9 mouse cellular contexts compared by ENCODE assay signal in genomic region chr7:6170871-6171270, GRCm38 (mm10). TPM values are rescaled to one million over a fixed set of nuclear protein-coding genes. Genes with fewer than 3 reads are reported as not detected.
DNase-seq lines count a peak whose midpoint lies in the region; ATAC-seq and TF ChIP-seq lines count a peak whose summit lies in the region.
"Had no signal": no experiment of that assay in that cellular context is flagged by ENCODE, and none has a peak within 500 bp of the region (broad histone marks: within the 10 kb centered on the region; RNA-seq: fewer than 3 reads in every experiment).

No protein-coding gene starts in this region.

- TF ChIP-seq CTCF in liver, adult 2 months (IDR thresholded peaks at IDR 0.05; ENCODE audit: low read depth, low read length), result no peak
- TF ChIP-seq CTCF in intestine, postnatal 0 days (IDR thresholded peaks at IDR 0.05; ENCODE audit: low read depth), result no peak

- H3K27ac ChIP-seq in liver, adult 2 months (replicated peaks; ENCODE audit: insufficient read depth, low read depth, low read length), result peak overlapping the region; percentile 83; the same call in 1 of the 2 replicates
- peak overlapping the region; percentile 86; the same call in 1 of the 2 replicates for H3K27ac ChIP-seq in embryonic facial prominence, embryonic 14.5 days (replicated peaks; ENCODE audit: low read depth, low read length)
- H3K27ac ChIP-seq in intestine, postnatal 0 days (ENCODE audit: low read depth, low read length), result peak overlapping the region; percentile 52; the same call in 1 of the 2 replicates
- peak overlapping the region; percentile 84; the same call in 1 of the 2 replicates for H3K27ac ChIP-seq in neural tube, embryonic 14.5 days (ENCODE audit: low read depth, low read length)

- no peaks in the 10 kb centered on the region for H3K27me3 ChIP-seq in liver, adult 2 months (ENCODE audit: control insufficient read depth, insufficient read depth, low read length)
- no peaks in the 10 kb centered on the region for H3K27me3 ChIP-seq in embryonic facial prominence, embryonic 14.5 days (replicated peaks; ENCODE audit: control insufficient read depth, insufficient read depth, low read length)
- H3K27me3 ChIP-seq in intestine, postnatal 0 days (replicated peaks; ENCODE audit: control insufficient read depth, insufficient read depth, low read length), result no peaks in the 10 kb centered on the region
- H3K27me3 ChIP-seq in neural tube, embryonic 14.5 days (ENCODE audit: control insufficient read depth, insufficient read depth, low read length), result no peaks in the 10 kb centered on the region

- H3K4me1 ChIP-seq in liver, adult 2 months (ENCODE audit: control insufficient read depth, insufficient read depth, low read length), result peaks cover 24% of the 10 kb centered on the region
- peaks cover 9% of the 10 kb centered on the region; the same call in 1 of the 2 replicates for H3K4me1 ChIP-seq in embryonic facial prominence, embryonic 14.5 days (ENCODE audit: control insufficient read depth, insufficient read depth, low read length)
- H3K4me1 ChIP-seq in intestine, postnatal 0 days (replicated peaks; ENCODE audit: control insufficient read depth, insufficient read depth, low read length), result no peaks in the 10 kb centered on the region
- H3K4me1 ChIP-seq in neural tube, embryonic 14.5 days (ENCODE audit: control insufficient read depth, insufficient read depth, low read length), result peaks cover 6% of the 10 kb centered on the region; the same call in 1 of the 2 replicates

- H3K9me3 ChIP-seq in embryonic facial prominence, embryonic 14.5 days (ENCODE audit: control insufficient read depth, low read length), result no peaks in the 10 kb centered on the region
- no peaks in the 10 kb centered on the region for H3K9me3 ChIP-seq in intestine, postnatal 0 days (ENCODE audit: control insufficient read depth)
- H3K9me3 ChIP-seq in neural tube, embryonic 14.5 days (ENCODE audit: control insufficient read depth, low read length), result no peaks in the 10 kb centered on the region

- H3K79me2 ChIP-seq in liver, adult 2 months (ENCODE audit: control insufficient read depth, insufficient read depth, low read length), result no peaks in the 10 kb centered on the region

- DNase-seq in liver, adult 2 months (ENCODE audit: extremely low read depth, low read depth, low spot score), result no peak
- no peak for DNase-seq in liver
- no peak for DNase-seq in embryonic facial prominence, embryonic 14.5 days (ENCODE audit: low spot score)
- DNase-seq in thymus, postnatal 36 days, result no peak
- DNase-seq in gastrocnemius, postnatal 25 days, result no peak
- DNase-seq in ovary, postnatal 14 days (ENCODE audit: low spot score), result no peak

- 52% methylated on average over 6 of the region's 6 CpGs for WGBS in liver, adult 2 months
- 47% methylated on average over 6 of the region's 6 CpGs for WGBS in embryonic facial prominence, embryonic 14.5 days
- 46% methylated on average over 6 of the region's 6 CpGs for WGBS in intestine, postnatal 0 days
- WGBS in neural tube, embryonic 14.5 days, result 52% methylated on average over 6 of the region's 6 CpGs

- H3K9ac ChIP-seq in liver, adult 2 months (ENCODE audit: low read depth, low read length), result no peak overlapping the region
- peak overlapping the region; percentile 58; the same call in 1 of the 2 replicates for H3K9ac ChIP-seq in embryonic facial prominence, embryonic 14.5 days (ENCODE audit: low read depth, low read length)
- H3K9ac ChIP-seq in intestine, postnatal 0 days (ENCODE audit: low read depth, low read length), result no peak overlapping the region
- H3K9ac ChIP-seq in neural tube, embryonic 14.5 days (replicated peaks; ENCODE audit: low read depth, low read length), result peak overlapping the region; percentile 17; the same call in 1 of the 2 replicates

- H3K4me3 ChIP-seq in liver, adult 2 months (ENCODE audit: insufficient read depth, low read depth, low read length), result no peak overlapping the region
- H3K4me3 ChIP-seq in embryonic facial prominence, embryonic 14.5 days (ENCODE audit: low read depth, low read length), result peak overlapping the region; percentile 51; the same call in 1 of the 2 replicates
- 0 out of 2 replicates have a peak overlapping the region, but pooled peaks have one; percentile 61 for H3K4me3 ChIP-seq in intestine, postnatal 0 days (ENCODE audit: low read depth, low read length)
- peak overlapping the region; percentile 61; the same call in 1 of the 2 replicates for H3K4me3 ChIP-seq in neural tube, embryonic 14.5 days (ENCODE audit: low read depth, low read length)

- peaks cover 3% of the 10 kb centered on the region; the same call in 1 of the 2 replicates for H3K36me3 ChIP-seq in liver, adult 2 months (ENCODE audit: control insufficient read depth, insufficient read depth, low read length)
- peaks cover 9% of the 10 kb centered on the region; the same call in 1 of the 2 replicates for H3K36me3 ChIP-seq in embryonic facial prominence, embryonic 14.5 days (ENCODE audit: control insufficient read depth, insufficient read depth, low read length)
- no peaks in the 10 kb centered on the region for H3K36me3 ChIP-seq in intestine, postnatal 0 days (ENCODE audit: control insufficient read depth, insufficient read depth)
- no peaks in the 10 kb centered on the region for H3K36me3 ChIP-seq in neural tube, embryonic 14.5 days (ENCODE audit: control insufficient read depth, insufficient read depth, low read length)

- TF ChIP-seq POLR2A in liver, adult 2 months (IDR thresholded peaks at IDR 0.05; ENCODE audit: extremely low read depth, insufficient read depth, low read length), result no peak

- H3K4me2 ChIP-seq in embryonic facial prominence, embryonic 14.5 days (ENCODE audit: low read depth, low read length), result peak overlapping the region; percentile 89
- peak overlapping the region; percentile 84 for H3K4me2 ChIP-seq in intestine, postnatal 0 days (replicated peaks; ENCODE audit: low read depth)
- H3K4me2 ChIP-seq in neural tube, embryonic 14.5 days (ENCODE audit: low read depth, low read length), result peak overlapping the region; percentile 82

- ATAC-seq in embryonic facial prominence, embryonic 14.5 days (ENCODE audit: low read depth), result no peak
- no peak for ATAC-seq in intestine, postnatal 0 days
- no peak for ATAC-seq in neural tube, embryonic 14.5 days (ENCODE audit: low read depth)

RNA-seq across cellular contexts. Expression of gene Zfp444, which starts 1.2 kb away (rescaled TPM):
- total RNA-seq in liver, adult 2 months (2014; rRNA removed), result 11.0 and 17.5 TPM in 2 replicates
- polyA plus RNA-seq in liver, adult 2 months (2012; rRNA removed), result 23.9 and 29.7 TPM in 2 replicates
- 40.7 and 49.6 TPM in 2 replicates for polyA plus RNA-seq in embryonic facial prominence, embryonic 14.5 days (2014; fragmentation: Nextera tagmentation; extraction: Ambion mirVana)
- polyA plus RNA-seq in intestine, postnatal 0 days (2015; fragmentation: Nextera tagmentation; extraction: Ambion mirVana), result 18.5 and 18.7 TPM in 2 replicates
- 78.5 and 79.4 TPM in 2 replicates for polyA plus RNA-seq in neural tube, embryonic 14.5 days (2014; fragmentation: Nextera tagmentation; extraction: Ambion mirVana)
- 1 to 10 TPM; 4.0 to 7.6 TPM for total RNA-seq in gastrocnemius, postnatal 25 days (2021)

RNA-seq across cellular contexts. Expression of gene Zfp787, which starts 15.1 kb away (rescaled TPM):
- total RNA-seq in liver, adult 2 months (2014; rRNA removed), result 33.7 and 36.8 TPM in 2 replicates
- 46.0 and 51.7 TPM in 2 replicates for polyA plus RNA-seq in liver, adult 2 months (2012; rRNA removed)
- 10.2 and 11.9 TPM in 2 replicates for polyA plus RNA-seq in embryonic facial prominence, embryonic 14.5 days (2014; fragmentation: Nextera tagmentation; extraction: Ambion mirVana)
- 42.2 and 46.5 TPM in 2 replicates for polyA plus RNA-seq in intestine, postnatal 0 days (2015; fragmentation: Nextera tagmentation; extraction: Ambion mirVana)
- polyA plus RNA-seq in neural tube, embryonic 14.5 days (2014; fragmentation: Nextera tagmentation; extraction: Ambion mirVana), result 13.7 and 15.4 TPM in 2 replicates
- 10 to 100 TPM; 27.3 to 30.7 TPM for total RNA-seq in gastrocnemius, postnatal 25 days (2021)

RNA-seq across cellular contexts. Expression of gene Galp, which starts 26.0 kb away (rescaled TPM):
- not detected in 2 replicates for total RNA-seq in liver, adult 2 months (2014; rRNA removed)
- polyA plus RNA-seq in liver, adult 2 months (2012; rRNA removed), result not detected in 2 replicates
- polyA plus RNA-seq in embryonic facial prominence, embryonic 14.5 days (2014; fragmentation: Nextera tagmentation; extraction: Ambion mirVana), result not detected in 2 replicates
- not detected in 2 replicates for polyA plus RNA-seq in intestine, postnatal 0 days (2015; fragmentation: Nextera tagmentation; extraction: Ambion mirVana)
- not detected in 2 replicates for polyA plus RNA-seq in neural tube, embryonic 14.5 days (2014; fragmentation: Nextera tagmentation; extraction: Ambion mirVana)
- total RNA-seq in gastrocnemius, postnatal 25 days (2021), result not detected
- total RNA-seq: hematopoietic stem cell, adult 5-6 weeks had no signal

RNA-seq across cellular contexts. Expression of gene Zscan5b, which starts 51.2 kb away (rescaled TPM):
- total RNA-seq in liver, adult 2 months (2014; rRNA removed), result not detected in 2 replicates
- not detected in 2 replicates for polyA plus RNA-seq in liver, adult 2 months (2012; rRNA removed)
- not detected in 2 replicates for polyA plus RNA-seq in embryonic facial prominence, embryonic 14.5 days (2014; fragmentation: Nextera tagmentation; extraction: Ambion mirVana)
- not detected in 2 replicates for polyA plus RNA-seq in intestine, postnatal 0 days (2015; fragmentation: Nextera tagmentation; extraction: Ambion mirVana)
- polyA plus RNA-seq in neural tube, embryonic 14.5 days (2014; fragmentation: Nextera tagmentation; extraction: Ambion mirVana), result not detected in 2 replicates
- not detected for total RNA-seq in gastrocnemius, postnatal 25 days (2021)
- total RNA-seq: hematopoietic stem cell, adult 5-6 weeks had no signal

Comparison
In these comparisons a context has a peak if more than half of its experiments do, and no peak if none do; other contexts are left out.
1. H3K9ac ChIP-seq: peak in embryonic facial prominence, embryonic 14.5 days (single experiment) and neural tube, embryonic 14.5 days (single experiment); none in liver, adult 2 months (single experiment) and intestine, postnatal 0 days (single experiment).
2. Peak in every context shown above with its lines, with median percentiles within 50 percentile points of each other: H3K27ac ChIP-seq and H3K4me2 ChIP-seq.